Mouse (Mus musculus): ENCODE measurements around the gene Gm26602.

Gene Gm26602

GRCm38 (mm10) chr10:79959847-79960601, 49.4 kb downstream of the Gm26602 start, which contains the start of gene Wdr18:
Gene Wdr18 (plus strand): TSS chr10:79960152.
- peak; percentile 100 for DNase-seq (ENCODE audit: low spot score)
